Mouse (Mus musculus) embryonic facial prominence, embryonic 14.5 days (tissue): ENCODE measurements around the gene Rp9. TPM values are rescaled to one million over a fixed set of nuclear protein-coding genes. Genes with fewer than 3 reads are reported as not detected.

Experiments used
- ATAC-seq: fragments of 200-750 bp; cut with Nextera tagmentation; 2 replicates; pipeline ENCODE4 v1.8.0; 2017; ENCODE audit warnings: low read depth, moderate number of reproducible peaks, moderate TSS enrichment
- DNase-seq: peaks from one replicate; pipeline ENCODE4 v3.0.0-alpha.2; 2015; ENCODE audit warnings: low spot score
- H3K27ac ChIP-seq: fragments of 300-500 bp; sonication (generic); replicated peaks from 2 replicates; pipeline ENCODE4 v1.5.1; 2014; ENCODE audit warnings: low read depth, mild to moderate bottlenecking, low read length, moderate library complexity
- H3K27me3 ChIP-seq: fragments of 300-500 bp; sonication (generic); replicated peaks from 2 replicates; pipeline ENCODE4 v1.6.1; 2014; ENCODE audit warnings: low read length; ENCODE audit not compliant: control insufficient read depth, insufficient read depth
- H3K36me3 ChIP-seq: fragments of 300-500 bp; sonication (generic); 2 replicates; pipeline ENCODE4 v1.6.1; 2014; ENCODE audit warnings: low read length, mixed read lengths; ENCODE audit not compliant: control insufficient read depth, insufficient read depth
- H3K4me1 ChIP-seq: fragments of 300-500 bp; sonication (generic); 2 replicates; pipeline ENCODE4 v1.6.1; 2014; ENCODE audit warnings: antibody characterized with exemption, low read length; ENCODE audit not compliant: control insufficient read depth, insufficient read depth
- H3K4me2 ChIP-seq: fragments of 300-500 bp; sonication (generic); 2 replicates; pipeline ENCODE4 v1.6.1; 2014; ENCODE audit warnings: low read depth, mild to moderate bottlenecking, low read length, moderate library complexity, mixed read lengths
- H3K4me3 ChIP-seq: fragments of 300-500 bp; sonication (generic); 2 replicates; pipeline ENCODE4 v1.5.1; 2014; ENCODE audit warnings: low read depth, mild to moderate bottlenecking, low read length
- H3K9ac ChIP-seq: fragments of 300-500 bp; sonication (generic); 2 replicates; pipeline ENCODE4 v1.6.1; 2014; ENCODE audit warnings: low read depth, mild to moderate bottlenecking, low read length, moderate library complexity, mixed read lengths
- H3K9me3 ChIP-seq: fragments of 300-500 bp; sonication (generic); 2 replicates; pipeline ENCODE4 v1.6.1; 2016; ENCODE audit warnings: low read length; ENCODE audit not compliant: control insufficient read depth
- WGBS: fragments of 180-500 bp; shearing (Covaris S2); extraction: QIAGEN DNeasy Blood & Tissue Kit; methylation state at CpG from one replicate; pipeline ENCODE4 v1.1.7; 2014; 5-methylcytosine and 5-hydroxymethylcytosine counted together
- polyA plus RNA-seq: library from polyadenylated mRNA; unstranded; fragments of >200 nt; fragmentation: Nextera tagmentation; extraction: Ambion mirVana; gene quantifications from 2 replicates; pipeline ENCODE4 v1.2.1, GENCODE M21; 2014

Gene Rp9
- polyA plus RNA-seq, 1 experiment from 2014 or later = 61.5 TPM

- Histone ChIP-seq H3K4me2 (no peak overlapping the region), H3K4me3 (no peak overlapping the region), H3K9ac (no peak overlapping the region), H3K27ac (no peak overlapping the region), H3K27me3 (no peaks in the 10 kb centered on the region), H3K9me3 (no peaks in the 10 kb centered on the region), H3K4me1 (no peaks in the 10 kb centered on the region), H3K36me3 (peaks cover 92% of the 10 kb centered on the region)
- ATAC-seq = peak; percentile 79; the same call in 1 of the 2 replicates
- peak; percentile 20 for DNase-seq
- 91% methylated on average over 10 of the region's 10 CpGs for WGBS
Observed at GRCm38 (mm10) chr9:22453501-22453924, 16.0 kb downstream of the Rp9 start.

DNA sequence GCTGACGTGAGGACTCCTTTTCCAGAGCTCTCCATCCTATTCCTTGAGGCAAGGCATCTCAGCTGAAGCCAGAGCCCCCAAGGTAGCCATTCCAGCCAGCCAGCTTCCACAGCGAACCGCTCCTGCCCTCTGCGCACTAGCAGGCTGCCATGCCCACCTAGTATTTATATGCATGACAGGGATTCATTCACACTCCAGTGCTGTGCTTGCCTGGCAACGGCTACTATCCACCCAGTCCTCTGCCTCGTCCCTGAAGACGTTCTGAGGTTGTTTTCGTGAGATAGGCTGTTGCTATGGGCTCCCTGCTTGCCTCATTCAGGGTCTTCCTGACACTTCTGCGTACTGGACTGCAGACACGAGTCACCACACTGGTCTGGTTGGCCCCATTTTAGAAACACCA lies 16.8 kb downstream of the Rp9 start:
- H3K4me1 ChIP-seq = no peaks in the 10 kb centered on the region
- H3K27ac ChIP-seq = no peak overlapping the region
- H3K36me3 ChIP-seq = peaks cover 95% of the 10 kb centered on the region
- H3K4me3 ChIP-seq = no peak overlapping the region
- no peak for DNase-seq
- no peaks in the 10 kb centered on the region for H3K27me3 ChIP-seq
- H3K9ac ChIP-seq = no peak overlapping the region
- 83% methylated on average over 9 of the region's 10 CpGs for WGBS
- no peak overlapping the region for H3K4me2 ChIP-seq
- ATAC-seq = no peak
- H3K9me3 ChIP-seq = no peaks in the 10 kb centered on the region

GRCm38 (mm10) chr9:22449209-22449608 lies 20.3 kb downstream of the Rp9 start:
- Histone ChIP-seq H3K36me3 (peaks cover 72% of the 10 kb centered on the region), H3K4me2 (no peak overlapping the region), H3K4me1 (no peaks in the 10 kb centered on the region), H3K27me3 (no peaks in the 10 kb centered on the region), H3K9me3 (no peaks in the 10 kb centered on the region), H3K4me3 (no peak overlapping the region), H3K9ac (no peak overlapping the region), H3K27ac (no peak overlapping the region)
- ATAC-seq (no peak), DNase-seq (no peak)
- WGBS = 90% methylated on average over 6 of the region's 6 CpGs

DNA sequence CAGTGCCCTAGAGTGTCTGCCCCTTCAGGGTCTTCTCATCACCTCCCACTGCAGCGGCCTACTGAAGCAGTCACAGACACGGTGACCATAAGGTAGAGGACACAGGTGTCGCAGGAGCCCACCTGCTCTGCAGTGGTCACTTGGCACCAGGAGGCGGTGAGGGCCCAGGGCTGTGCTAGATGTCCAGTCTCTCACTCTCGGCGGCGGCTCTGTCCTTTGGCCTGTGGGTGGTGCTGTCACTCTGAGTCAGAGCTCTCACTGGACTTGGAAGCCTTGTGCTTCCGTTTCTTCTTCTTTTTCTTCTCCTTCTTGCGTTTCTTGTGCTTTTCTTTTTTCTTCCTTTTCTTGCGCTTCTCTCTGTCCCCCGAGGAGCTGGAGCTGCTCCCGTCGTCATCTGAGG lies 21.1 kb downstream of the Rp9 start:
- Histone ChIP-seq H3K9me3 (no peaks in the 10 kb centered on the region), H3K36me3 (peaks cover 66% of the 10 kb centered on the region)
- WGBS = 88% methylated on average over 13 of the region's 13 CpGs

GRCm38 (mm10) chr9:22447213-22447612 lies 22.3 kb downstream of the Rp9 start:
- Histone ChIP-seq H3K4me3 (no peak overlapping the region), H3K9me3 (no peaks in the 10 kb centered on the region), H3K27me3 (no peaks in the 10 kb centered on the region), H3K9ac (no peak overlapping the region), H3K27ac (no peak overlapping the region), H3K4me2 (no peak overlapping the region), H3K36me3 (peaks cover 54% of the 10 kb centered on the region), H3K4me1 (no peaks in the 10 kb centered on the region)
- 96% methylated on average over 5 of the region's 5 CpGs for WGBS
- DNase-seq (no peak), ATAC-seq (no peak)

More for the DNA sequence above, 21.1 kb downstream of the Rp9 start:
- H3K27me3 ChIP-seq = no peaks in the 10 kb centered on the region
- no peak overlapping the region for H3K4me3 ChIP-seq
- no peaks in the 10 kb centered on the region for H3K4me1 ChIP-seq
- H3K9ac ChIP-seq = no peak overlapping the region
- H3K4me2 ChIP-seq = no peak overlapping the region
- DNase-seq = no peak
- H3K27ac ChIP-seq = no peak overlapping the region
- no peak for ATAC-seq

GRCm38 (mm10) chr9:22445123-22445522 lies 24.4 kb downstream of the Rp9 start:
- peaks cover 39% of the 10 kb centered on the region for H3K36me3 ChIP-seq
- H3K27ac ChIP-seq = no peak overlapping the region
- WGBS = 56% methylated on average over 1 of the region's 1 CpGs
- DNase-seq (no peak), ATAC-seq (no peak)
- H3K27me3 ChIP-seq = no peaks in the 10 kb centered on the region
- no peaks in the 10 kb centered on the region for H3K9me3 ChIP-seq
- no peak overlapping the region for H3K4me2 ChIP-seq
- H3K9ac ChIP-seq = no peak overlapping the region
- no peak overlapping the region for H3K4me3 ChIP-seq
- H3K4me1 ChIP-seq = no peaks in the 10 kb centered on the region

GRCm38 (mm10) chr9:22443157-22443556 lies 26.4 kb downstream of the Rp9 start:
- H3K9ac ChIP-seq = no peak overlapping the region
- ATAC-seq (no peak), DNase-seq (no peak)
- no peaks in the 10 kb centered on the region for H3K9me3 ChIP-seq
- no peak overlapping the region for H3K4me3 ChIP-seq
- no peak overlapping the region for H3K27ac ChIP-seq
- no peaks in the 10 kb centered on the region for H3K4me1 ChIP-seq
- 89% methylated on average over 10 of the region's 10 CpGs for WGBS
- peaks cover 20% of the 10 kb centered on the region for H3K36me3 ChIP-seq
- no peak overlapping the region for H3K4me2 ChIP-seq
- no peaks in the 10 kb centered on the region for H3K27me3 ChIP-seq

- no peak for DNase-seq
- no peak overlapping the region for H3K4me2 ChIP-seq
- no peak for ATAC-seq
- H3K27ac ChIP-seq = no peak overlapping the region
- H3K9ac ChIP-seq = no peak overlapping the region
- no peak overlapping the region for H3K4me3 ChIP-seq
- WGBS = 67% methylated on average over 1 of the region's 1 CpGs
- H3K9me3 ChIP-seq = no peaks in the 10 kb centered on the region
- no peaks in the 10 kb centered on the region for H3K27me3 ChIP-seq
- no peaks in the 10 kb centered on the region for H3K4me1 ChIP-seq
- H3K36me3 ChIP-seq = 0 out of 2 replicates have a peak, but pooled peaks cover 5% of the 10 kb centered on the region
Observed at GRCm38 (mm10) chr9:22438826-22439225, 30.7 kb downstream of the Rp9 start.

DNA sequence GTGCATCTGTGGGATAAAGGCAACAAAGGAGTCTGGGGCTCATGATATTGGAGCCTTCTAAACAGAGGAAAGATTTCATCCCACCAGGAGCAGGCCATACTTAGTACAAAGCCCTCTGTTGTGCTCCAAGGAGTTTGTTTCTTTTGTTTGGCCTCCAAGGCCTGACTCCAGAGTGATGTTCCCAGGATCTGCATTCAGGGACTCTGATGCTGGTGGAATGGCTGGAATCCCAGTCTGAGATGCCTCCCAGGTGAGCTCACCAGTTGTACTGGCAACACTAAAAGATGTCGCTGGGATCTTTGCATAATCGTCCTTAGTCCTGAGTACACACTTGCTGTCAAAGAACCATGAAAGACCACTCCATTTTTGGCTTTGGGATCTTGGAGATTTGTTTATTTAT lies 35.4 kb downstream of the Rp9 start:
- ATAC-seq = no peak
- 91% methylated on average over 2 of the region's 2 CpGs for WGBS
- no peak overlapping the region for H3K27ac ChIP-seq

More for the DNA sequence above, 35.4 kb downstream of the Rp9 start:
- no peak overlapping the region for H3K9ac ChIP-seq
- DNase-seq = no peak
- H3K36me3 ChIP-seq = no peaks in the 10 kb centered on the region
- no peaks in the 10 kb centered on the region for H3K9me3 ChIP-seq
- H3K4me3 ChIP-seq = no peak overlapping the region
- no peaks in the 10 kb centered on the region for H3K27me3 ChIP-seq
- H3K4me2 ChIP-seq = no peak overlapping the region
- H3K4me1 ChIP-seq = peaks cover 8% of the 10 kb centered on the region
